Mouse (Mus musculus): ENCODE measurements at regions not wholly inside any gene's neighbourhood (a gene's known extent, or its start where the extent isn't known, plus 50 kb on each side); places are given as distances from the start of the nearest gene placed in this dataset.

GRCm38 (mm10) chr1:151088535-151089125 lies 93.7 kb upstream of the Gm47985 start:
- peaks cover 6% of the 10 kb centered on the region for H3K4me1 ChIP-seq (ENCODE audit: control insufficient read depth, insufficient read depth, low read length)
- no peak for TF ChIP-seq CTCF (IDR thresholded peaks at IDR 0.05; ENCODE audit: control insufficient read depth, insufficient read depth, insufficient replicate concordance, low read depth, low read length)
- no peak for TF ChIP-seq POLR2A (IDR thresholded peaks at IDR 0.05; ENCODE audit: control insufficient read depth, low read depth, low read length)
- no peak overlapping the region for H3K27ac ChIP-seq (ENCODE audit: control insufficient read depth, insufficient read depth, low read depth, low read length)
- H3K4me3 ChIP-seq (ENCODE audit: control insufficient read depth, low read depth, low read length): no peak overlapping the region
- H3K36me3 ChIP-seq (ENCODE audit: control insufficient read depth, insufficient read depth, low read length): no peaks in the 10 kb centered on the region
- no peaks in the 10 kb centered on the region for H3K27me3 ChIP-seq (ENCODE audit: control insufficient read depth, insufficient read depth, low read length)

GRCm38 (mm10) chr1:151092035-151092434 lies 90.3 kb upstream of the Gm47985 start:
- Histone ChIP-seq H3K27ac (ENCODE audit: control insufficient read depth, insufficient read depth, low read depth, low read length) (no peak overlapping the region), H3K4me3 (ENCODE audit: control insufficient read depth, low read depth, low read length) (no peak overlapping the region), H3K27me3 (ENCODE audit: control insufficient read depth, insufficient read depth, low read length) (no peaks in the 10 kb centered on the region), H3K4me1 (ENCODE audit: control insufficient read depth, insufficient read depth, low read length) (peaks cover 4% of the 10 kb centered on the region), H3K36me3 (ENCODE audit: control insufficient read depth, insufficient read depth, low read length) (no peaks in the 10 kb centered on the region)
- TF ChIP-seq POLR2A (IDR thresholded peaks at IDR 0.05; ENCODE audit: control insufficient read depth, low read depth, low read length): no peak
- no peak for TF ChIP-seq CTCF (IDR thresholded peaks at IDR 0.05; ENCODE audit: control insufficient read depth, insufficient read depth, insufficient replicate concordance, low read depth, low read length)

- H3K27ac ChIP-seq (ENCODE audit: control insufficient read depth, insufficient read depth, low read depth, low read length): no peak overlapping the region
- TF ChIP-seq CTCF (IDR thresholded peaks at IDR 0.05; ENCODE audit: control insufficient read depth, insufficient read depth, insufficient replicate concordance, low read depth, low read length) (no peak), POLR2A (IDR thresholded peaks at IDR 0.05; ENCODE audit: control insufficient read depth, low read depth, low read length) (no peak)
Observed at GRCm38 (mm10) chr1:151095344-151096050, 86.8 kb upstream of the Gm47985 start.

GRCm38 (mm10) chr1:151096079-151096478 lies 86.3 kb upstream of the Gm47985 start:
- H3K4me3 ChIP-seq (ENCODE audit: control insufficient read depth, low read depth, low read length): no peak overlapping the region
- no peak for TF ChIP-seq POLR2A (IDR thresholded peaks at IDR 0.05; ENCODE audit: control insufficient read depth, low read depth, low read length)
- no peak for TF ChIP-seq CTCF (IDR thresholded peaks at IDR 0.05; ENCODE audit: control insufficient read depth, insufficient read depth, insufficient replicate concordance, low read depth, low read length)
- no peaks in the 10 kb centered on the region for H3K36me3 ChIP-seq (ENCODE audit: control insufficient read depth, insufficient read depth, low read length)
- H3K27me3 ChIP-seq (ENCODE audit: control insufficient read depth, insufficient read depth, low read length): no peaks in the 10 kb centered on the region
- no peak overlapping the region for H3K27ac ChIP-seq (ENCODE audit: control insufficient read depth, insufficient read depth, low read depth, low read length)
- H3K4me1 ChIP-seq (ENCODE audit: control insufficient read depth, insufficient read depth, low read length): no peaks in the 10 kb centered on the region

More at GRCm38 (mm10) chr1:151095344-151096050, 86.8 kb upstream of the Gm47985 start:
- Histone ChIP-seq H3K4me1 (ENCODE audit: control insufficient read depth, insufficient read depth, low read length) (no peaks in the 10 kb centered on the region), H3K36me3 (ENCODE audit: control insufficient read depth, insufficient read depth, low read length) (no peaks in the 10 kb centered on the region), H3K4me3 (ENCODE audit: control insufficient read depth, low read depth, low read length) (no peak overlapping the region), H3K27me3 (ENCODE audit: control insufficient read depth, insufficient read depth, low read length) (no peaks in the 10 kb centered on the region)

- Histone ChIP-seq H3K27ac (ENCODE audit: control insufficient read depth, insufficient read depth, low read depth, low read length) (no peak overlapping the region; the same call in 1 of the 2 replicates), H3K36me3 (ENCODE audit: control insufficient read depth, insufficient read depth, low read length) (no peaks in the 10 kb centered on the region), H3K4me1 (ENCODE audit: control insufficient read depth, insufficient read depth, low read length) (no peaks in the 10 kb centered on the region), H3K4me3 (ENCODE audit: control insufficient read depth, low read depth, low read length) (no peak overlapping the region), H3K27me3 (ENCODE audit: control insufficient read depth, insufficient read depth, low read length) (no peaks in the 10 kb centered on the region)
- TF ChIP-seq CTCF (IDR thresholded peaks at IDR 0.05; ENCODE audit: control insufficient read depth, insufficient read depth, insufficient replicate concordance, low read depth, low read length) (no peak), POLR2A (IDR thresholded peaks at IDR 0.05; ENCODE audit: control insufficient read depth, low read depth, low read length) (no peak)
Observed at GRCm38 (mm10) chr1:151097506-151097905, 84.8 kb upstream of the Gm47985 start.

GRCm38 (mm10) chr1:151098763-151099162 lies 83.6 kb upstream of the Gm47985 start:
- TF ChIP-seq POLR2A (IDR thresholded peaks at IDR 0.05; ENCODE audit: control insufficient read depth, low read depth, low read length) (no peak), CTCF (IDR thresholded peaks at IDR 0.05; ENCODE audit: control insufficient read depth, insufficient read depth, insufficient replicate concordance, low read depth, low read length) (no peak)
- Histone ChIP-seq H3K4me1 (ENCODE audit: control insufficient read depth, insufficient read depth, low read length) (no peaks in the 10 kb centered on the region), H3K27ac (ENCODE audit: control insufficient read depth, insufficient read depth, low read depth, low read length) (no peak overlapping the region)

GRCm38 (mm10) chr1:151100565-151101483 lies 81.5 kb upstream of the Gm47985 start:
- Histone ChIP-seq H3K27ac (ENCODE audit: control insufficient read depth, insufficient read depth, low read depth, low read length) (no peak overlapping the region), H3K4me1 (ENCODE audit: control insufficient read depth, insufficient read depth, low read length) (no peaks in the 10 kb centered on the region), H3K27me3 (ENCODE audit: control insufficient read depth, insufficient read depth, low read length) (no peaks in the 10 kb centered on the region), H3K36me3 (ENCODE audit: control insufficient read depth, insufficient read depth, low read length) (no peaks in the 10 kb centered on the region), H3K4me3 (ENCODE audit: control insufficient read depth, low read depth, low read length) (no peak overlapping the region)
- TF ChIP-seq CTCF (IDR thresholded peaks at IDR 0.05; ENCODE audit: control insufficient read depth, insufficient read depth, insufficient replicate concordance, low read depth, low read length): no peak
- TF ChIP-seq POLR2A (IDR thresholded peaks at IDR 0.05; ENCODE audit: control insufficient read depth, low read depth, low read length): no peak

More at GRCm38 (mm10) chr1:151098763-151099162, 83.6 kb upstream of the Gm47985 start:
- Histone ChIP-seq H3K4me3 (ENCODE audit: control insufficient read depth, low read depth, low read length) (no peak overlapping the region), H3K36me3 (ENCODE audit: control insufficient read depth, insufficient read depth, low read length) (no peaks in the 10 kb centered on the region), H3K27me3 (ENCODE audit: control insufficient read depth, insufficient read depth, low read length) (no peaks in the 10 kb centered on the region)
